Mouse (Mus musculus) E14TG2a.4 (cell line): ENCODE data around the gene Hal.

ENCODE experiments used
- CTCF ChIP-seq: conservative IDR thresholded peaks from 2 replicates; pipeline ENCODE4 v1.5.1; 2014; ENCODE audit warnings: low read length
- NANOG ChIP-seq: IDR thresholded peaks from 2 replicates; pipeline ENCODE4 v1.6.1; 2014; ENCODE audit warnings: borderline replicate concordance, low read length, mixed read lengths

DNA sequence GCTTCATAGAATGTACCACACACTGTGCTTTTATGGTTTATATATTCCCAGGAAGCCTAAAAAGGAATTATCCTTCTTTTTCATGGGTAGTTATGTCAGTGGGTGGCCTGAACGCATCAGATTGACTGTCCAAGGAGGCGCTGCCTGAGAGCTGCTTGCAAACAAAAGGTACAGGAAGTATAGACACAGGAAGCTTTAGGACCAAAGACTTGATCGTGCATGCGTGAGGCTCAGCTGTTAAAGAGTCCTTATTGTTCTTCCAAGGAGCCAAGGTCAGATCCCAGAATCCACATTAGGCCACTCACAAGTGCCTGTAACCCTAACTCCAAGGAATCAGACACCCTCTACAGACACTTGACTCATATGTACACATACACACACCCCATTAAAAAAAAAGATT lies 53.8 kb downstream of the Hal start:
- TF ChIP-seq CTCF = no peak
- peak; percentile 92 for TF ChIP-seq NANOG
